Mouse (Mus musculus) neural tube, embryonic 14.5 days (tissue): ENCODE data around the gene Gk2. TPM values are rescaled to one million over a fixed set of nuclear protein-coding genes. Genes with fewer than 3 reads are reported as not detected.

Experiments
- ATAC-seq: fragments of 200-750 bp; cut with Nextera tagmentation; 2 replicates; pipeline ENCODE4 v1.8.0; 2017; ENCODE audit warnings: low read depth, mild to moderate bottlenecking, moderate TSS enrichment, moderate library complexity
- H3K27ac ChIP-seq: fragments of 300-500 bp; sonication (generic); 2 replicates; pipeline ENCODE4 v1.5.1; 2014; ENCODE audit warnings: low read depth, mild to moderate bottlenecking, control low read depth, low read length, moderate library complexity, mixed read lengths
- H3K27me3 ChIP-seq: fragments of 300-500 bp; sonication (generic); 2 replicates; pipeline ENCODE4 v1.6.1; 2014; ENCODE audit warnings: low read length; ENCODE audit not compliant: control insufficient read depth, insufficient read depth
- H3K36me3 ChIP-seq: fragments of 300-500 bp; sonication (generic); 2 replicates; pipeline ENCODE4 v1.6.1; 2014; ENCODE audit warnings: low read length, mixed read lengths; ENCODE audit not compliant: control insufficient read depth, insufficient read depth
- H3K4me1 ChIP-seq: fragments of 300-500 bp; sonication (generic); 2 replicates; pipeline ENCODE4 v1.6.1; 2014; ENCODE audit warnings: low read length; ENCODE audit not compliant: control insufficient read depth, insufficient read depth
- H3K4me2 ChIP-seq: fragments of 300-500 bp; sonication (generic); 2 replicates; pipeline ENCODE4 v1.6.1; 2014; ENCODE audit warnings: mild to moderate bottlenecking, low read depth, low read length, control low read depth
- H3K4me3 ChIP-seq: fragments of 300-500 bp; sonication (generic); 2 replicates; pipeline ENCODE4 v1.5.1; 2014; ENCODE audit warnings: low read depth, low read length, control low read depth, mixed read lengths
- H3K9ac ChIP-seq: fragments of 300-500 bp; sonication (generic); replicated peaks from 2 replicates; pipeline ENCODE4 v1.6.1; 2014; ENCODE audit warnings: low read depth, mild to moderate bottlenecking, control low read depth, low read length, mixed read lengths
- H3K9me3 ChIP-seq: fragments of 300-500 bp; sonication (generic); 2 replicates; pipeline ENCODE4 v1.6.1; 2016; ENCODE audit warnings: low read length; ENCODE audit not compliant: control insufficient read depth
- WGBS: fragments of 180-500 bp; shearing (Covaris S2); extraction: QIAGEN DNeasy Blood & Tissue Kit; methylation state at CpG from one replicate; pipeline ENCODE4 v1.1.7; 2014; 5-methylcytosine and 5-hydroxymethylcytosine counted together
- polyA plus RNA-seq: library from polyadenylated mRNA; unstranded; fragments of >200 nt; fragmentation: Nextera tagmentation; extraction: Ambion mirVana; gene quantifications from 2 replicates; pipeline ENCODE4 v1.2.1, GENCODE M21; 2014

Gk2 gene
- polyA plus RNA-seq, 1 experiment from 2014 or later, result not detected

DNA sequence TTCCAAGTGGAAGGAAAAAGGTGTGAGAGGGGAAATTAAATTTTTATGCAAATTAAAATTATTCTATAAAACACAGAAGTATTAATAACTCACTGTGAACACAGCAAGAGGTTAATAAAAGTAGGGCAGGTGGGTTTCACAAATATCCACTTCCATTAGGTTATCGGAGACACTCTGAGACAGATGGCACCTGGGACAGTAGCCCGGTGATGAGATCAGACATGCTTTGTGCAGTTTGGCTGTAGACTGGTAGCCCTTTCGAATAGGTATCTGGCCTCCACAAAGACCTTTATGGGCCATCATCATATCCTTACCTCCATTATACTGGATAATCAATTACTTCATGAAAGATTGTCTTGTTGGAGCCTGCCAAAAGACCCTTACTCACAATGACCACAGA, 6.0 kb upstream of the Gk2 start:
- H3K9me3 ChIP-seq, result no peaks in the 10 kb centered on the region
- H3K27ac ChIP-seq, result no peak overlapping the region
- H3K36me3 ChIP-seq, result no peaks in the 10 kb centered on the region
- H3K27me3 ChIP-seq, result no peaks in the 10 kb centered on the region
- no peaks in the 10 kb centered on the region for H3K4me1 ChIP-seq
- H3K9ac ChIP-seq, result no peak overlapping the region
- 85% methylated on average over 3 of the region's 3 CpGs for WGBS
- H3K4me3 ChIP-seq, result no peak overlapping the region
- H3K4me2 ChIP-seq, result no peak overlapping the region
- no peak for ATAC-seq

- Histone ChIP-seq H3K4me1 (no peaks in the 10 kb centered on the region), H3K4me2 (no peak overlapping the region), H3K4me3 (no peak overlapping the region), H3K9ac (no peak overlapping the region), H3K9me3 (no peaks in the 10 kb centered on the region), H3K27me3 (no peaks in the 10 kb centered on the region), H3K27ac (no peak overlapping the region), H3K36me3 (no peaks in the 10 kb centered on the region)
- WGBS, result 91% methylated on average over 4 of the region's 4 CpGs
- ATAC-seq, result no peak
Measured at GRCm38 (mm10) chr5:97451451-97451850, 5.4 kb downstream of the Gk2 start.

GRCm38 (mm10) chr5:97444191-97444590, 12.6 kb downstream of the Gk2 start:
- no peak overlapping the region for H3K27ac ChIP-seq
- H3K27me3 ChIP-seq, result no peaks in the 10 kb centered on the region
- ATAC-seq, result no peak
- no peak overlapping the region for H3K4me2 ChIP-seq
- H3K4me3 ChIP-seq, result no peak overlapping the region
- 17% methylated on average over 1 of the region's 1 CpGs for WGBS
- H3K36me3 ChIP-seq, result no peaks in the 10 kb centered on the region
- H3K4me1 ChIP-seq, result no peaks in the 10 kb centered on the region
- H3K9ac ChIP-seq, result no peak overlapping the region
- no peaks in the 10 kb centered on the region for H3K9me3 ChIP-seq

- no peaks in the 10 kb centered on the region for H3K4me1 ChIP-seq
- H3K27me3 ChIP-seq, result no peaks in the 10 kb centered on the region
- whole genome bisulfite sequencing, result 97% methylated on average over 2 of the region's 2 CpGs
Measured at GRCm38 (mm10) chr5:97432512-97432911, 24.3 kb downstream of the Gk2 start.

DNA sequence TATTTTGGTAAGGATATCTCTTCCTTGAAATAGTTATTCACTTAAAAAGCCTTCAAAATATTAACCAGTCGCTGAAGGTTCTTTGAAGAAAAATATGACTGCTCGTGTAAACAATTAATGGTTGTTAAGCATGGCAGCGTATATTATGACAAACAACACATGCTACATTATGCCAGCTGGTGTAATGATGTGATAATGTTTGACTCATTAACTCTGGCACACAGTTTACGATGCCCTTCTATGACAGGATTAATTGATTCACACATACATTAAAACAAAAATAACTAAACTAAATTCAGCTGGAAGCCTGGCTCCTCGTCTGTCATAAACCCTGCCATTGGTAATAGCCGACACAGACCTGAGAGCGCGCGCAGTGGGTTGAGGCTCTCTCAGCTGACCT, 26.8 kb downstream of the Gk2 start:
- Histone ChIP-seq H3K9me3 (no peaks in the 10 kb centered on the region), H3K27me3 (no peaks in the 10 kb centered on the region), H3K4me2 (no peak overlapping the region), H3K4me1 (no peaks in the 10 kb centered on the region), H3K36me3 (no peaks in the 10 kb centered on the region), H3K27ac (no peak overlapping the region), H3K9ac (no peak overlapping the region), H3K4me3 (no peak overlapping the region)
- 49% methylated on average over 9 of the region's 9 CpGs for WGBS
- peak; percentile 56 for ATAC-seq

More at GRCm38 (mm10) chr5:97432512-97432911, 24.3 kb downstream of the Gk2 start:
- no peak for ATAC-seq
- H3K9me3 ChIP-seq, result no peaks in the 10 kb centered on the region
- H3K36me3 ChIP-seq, result no peaks in the 10 kb centered on the region
- no peak overlapping the region for H3K4me3 ChIP-seq
- no peak overlapping the region for H3K9ac ChIP-seq
- H3K4me2 ChIP-seq, result no peak overlapping the region
- H3K27ac ChIP-seq, result no peak overlapping the region

GRCm38 (mm10) chr5:97421669-97422068, 35.2 kb downstream of the Gk2 start:
- WGBS, result 98% methylated on average over 2 of the region's 2 CpGs

DNA sequence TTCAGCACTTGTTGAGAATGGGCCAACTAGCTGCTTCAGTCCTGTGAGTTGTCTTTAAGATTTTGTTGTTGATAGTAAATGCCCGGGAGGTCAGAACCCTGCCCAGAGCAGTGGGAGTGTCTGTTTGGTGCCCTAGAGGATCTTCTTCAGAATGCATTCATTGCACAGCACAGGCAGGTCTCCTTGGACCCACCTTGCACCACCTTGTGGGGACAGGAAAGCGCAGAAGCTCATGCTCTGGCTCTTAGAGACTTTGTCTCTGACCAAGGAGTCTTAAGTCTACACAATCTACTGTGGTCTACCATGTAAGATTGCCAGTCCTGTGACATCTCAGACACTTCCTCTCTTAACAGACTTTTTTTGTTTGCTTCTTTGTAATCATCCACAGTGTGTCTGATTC, 39.6 kb downstream of the Gk2 start:
- Histone ChIP-seq H3K4me2 (no peak overlapping the region), H3K4me3 (no peak overlapping the region), H3K36me3 (no peaks in the 10 kb centered on the region), H3K9ac (no peak overlapping the region), H3K27ac (no peak overlapping the region), H3K9me3 (no peaks in the 10 kb centered on the region), H3K27me3 (no peaks in the 10 kb centered on the region), H3K4me1 (no peaks in the 10 kb centered on the region)
- WGBS, result 91% methylated on average over 2 of the region's 2 CpGs
- no peak for ATAC-seq

More at GRCm38 (mm10) chr5:97421669-97422068, 35.2 kb downstream of the Gk2 start:
- H3K4me1 ChIP-seq, result no peaks in the 10 kb centered on the region
- H3K4me2 ChIP-seq, result no peak overlapping the region
- no peak overlapping the region for H3K27ac ChIP-seq
- no peak for ATAC-seq
- H3K9ac ChIP-seq, result no peak overlapping the region
- no peaks in the 10 kb centered on the region for H3K9me3 ChIP-seq
- H3K27me3 ChIP-seq, result no peaks in the 10 kb centered on the region
- H3K36me3 ChIP-seq, result no peaks in the 10 kb centered on the region
- H3K4me3 ChIP-seq, result no peak overlapping the region

DNA sequence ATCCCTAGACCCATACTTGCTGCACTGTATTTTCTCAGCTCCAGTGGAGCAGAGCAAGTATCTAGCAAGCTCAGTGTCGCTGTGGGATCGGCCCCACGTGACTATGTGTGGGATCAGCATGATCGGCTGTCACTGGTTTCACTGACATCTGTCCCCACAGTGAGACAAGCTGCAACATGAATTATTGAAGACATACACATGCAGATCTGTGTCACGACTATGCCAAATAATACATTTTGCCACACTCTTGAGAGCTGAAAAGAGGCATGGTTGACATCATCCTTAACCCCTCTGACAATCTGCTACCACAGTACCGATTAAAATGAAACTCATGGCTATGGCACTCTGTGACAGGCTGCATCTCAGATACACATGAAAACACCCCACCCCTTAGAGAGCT, 41.0 kb downstream of the Gk2 start:
- 37% methylated on average over 6 of the region's 6 CpGs for WGBS
- Histone ChIP-seq H3K27me3 (no peaks in the 10 kb centered on the region), H3K9ac (no peak overlapping the region), H3K4me1 (no peaks in the 10 kb centered on the region), H3K27ac (no peak overlapping the region), H3K36me3 (no peaks in the 10 kb centered on the region), H3K4me2 (no peak overlapping the region), H3K4me3 (no peak overlapping the region), H3K9me3 (no peaks in the 10 kb centered on the region)
- ATAC-seq, result peak; percentile 87

DNA sequence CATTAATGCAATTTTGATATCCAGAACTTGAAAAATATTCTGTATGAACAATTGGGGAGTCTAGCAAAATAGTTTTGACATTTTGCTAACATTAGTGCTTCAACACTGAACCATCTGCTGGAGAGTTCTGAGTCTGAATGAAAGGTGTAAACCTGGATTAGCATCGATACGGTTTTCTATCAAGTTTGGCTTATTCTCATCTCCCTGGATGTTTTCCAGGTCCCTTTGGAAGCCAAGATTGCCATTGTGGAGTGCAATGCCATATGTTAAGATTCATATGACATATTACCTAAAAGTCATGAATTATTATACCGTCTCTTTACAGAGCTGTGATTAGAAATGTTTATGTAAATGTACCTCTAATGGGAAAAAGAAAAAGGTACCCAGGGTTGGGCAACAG, 43.1 kb downstream of the Gk2 start:
- WGBS, result 73% methylated on average over 3 of the region's 3 CpGs
- no peaks in the 10 kb centered on the region for H3K36me3 ChIP-seq
- no peaks in the 10 kb centered on the region for H3K27me3 ChIP-seq
- H3K4me1 ChIP-seq, result 0 out of 2 replicates have a peak, but pooled peaks cover 4% of the 10 kb centered on the region
- no peaks in the 10 kb centered on the region for H3K9me3 ChIP-seq
- H3K4me2 ChIP-seq, result no peak overlapping the region
- no peak for ATAC-seq
- no peak overlapping the region for H3K27ac ChIP-seq
- H3K9ac ChIP-seq, result no peak overlapping the region
- no peak overlapping the region for H3K4me3 ChIP-seq
